Mouse (Mus musculus): ENCODE data around the gene Pax5. TPM values are rescaled to one million over a fixed set of nuclear protein-coding genes. Genes with fewer than 3 reads are reported as not detected.

Gene Pax5
- polyA plus RNA-seq, 1 experiment from 2014 or later = 1.5 TPM

- no peaks in the 10 kb centered on the region for H3K36me3 ChIP-seq (ENCODE audit: control insufficient read depth, insufficient read depth, low read length)
- peak overlapping the region; percentile 47 for H3K9ac ChIP-seq (replicated peaks; ENCODE audit: low read depth, low read length)
- no peaks in the 10 kb centered on the region for H3K27me3 ChIP-seq (ENCODE audit: control insufficient read depth, insufficient read depth, low read length)
- H3K4me3 ChIP-seq (ENCODE audit: low read depth, low read length) = peak overlapping the region; percentile 21
- peaks cover 18% of the 10 kb centered on the region; the same call in 1 of the 2 replicates for H3K4me1 ChIP-seq (ENCODE audit: control insufficient read depth, insufficient read depth, low read length)
- H3K9me3 ChIP-seq (ENCODE audit: control insufficient read depth, low read length) = no peaks in the 10 kb centered on the region
- peak overlapping the region; percentile 62 for H3K4me2 ChIP-seq (ENCODE audit: low read depth, low read length)
- ATAC-seq (ENCODE audit: low read depth) = peak; percentile 80
- H3K27ac ChIP-seq (ENCODE audit: low read depth, low read length) = peak overlapping the region; percentile 79
- WGBS = 1% methylated on average over 35 of the region's 36 CpGs
Observed at GRCm38 (mm10) chr4:44557815-44558563, 152.3 kb downstream of the Pax5 start.

- no peak for ATAC-seq (ENCODE audit: low read depth)
- Histone ChIP-seq H3K4me3 (ENCODE audit: low read depth, low read length) (no peak overlapping the region), H3K9ac (replicated peaks; ENCODE audit: low read depth, low read length) (no peak overlapping the region), H3K9me3 (ENCODE audit: control insufficient read depth, low read length) (no peaks in the 10 kb centered on the region), H3K36me3 (ENCODE audit: control insufficient read depth, insufficient read depth, low read length) (no peaks in the 10 kb centered on the region), H3K4me1 (ENCODE audit: control insufficient read depth, insufficient read depth, low read length) (peaks cover 18% of the 10 kb centered on the region; the same call in 1 of the 2 replicates), H3K27me3 (ENCODE audit: control insufficient read depth, insufficient read depth, low read length) (no peaks in the 10 kb centered on the region), H3K4me2 (ENCODE audit: low read depth, low read length) (no peak overlapping the region), H3K27ac (ENCODE audit: low read depth, low read length) (no peak overlapping the region)
- 88% methylated on average over 9 of the region's 9 CpGs for WGBS
Observed at GRCm38 (mm10) chr4:44556586-44557281, 153.6 kb downstream of the Pax5 start.

GRCm38 (mm10) chr4:44555576-44555975 is 154.7 kb downstream of the Pax5 start:
- Histone ChIP-seq H3K36me3 (ENCODE audit: control insufficient read depth, insufficient read depth, low read length) (no peaks in the 10 kb centered on the region), H3K27me3 (ENCODE audit: control insufficient read depth, insufficient read depth, low read length) (no peaks in the 10 kb centered on the region), H3K4me2 (ENCODE audit: low read depth, low read length) (no peak overlapping the region), H3K4me1 (ENCODE audit: control insufficient read depth, insufficient read depth, low read length) (peaks cover 15% of the 10 kb centered on the region; the same call in 1 of the 2 replicates), H3K9ac (replicated peaks; ENCODE audit: low read depth, low read length) (no peak overlapping the region), H3K27ac (ENCODE audit: low read depth, low read length) (no peak overlapping the region), H3K9me3 (ENCODE audit: control insufficient read depth, low read length) (no peaks in the 10 kb centered on the region), H3K4me3 (ENCODE audit: low read depth, low read length) (no peak overlapping the region)
- ATAC-seq (ENCODE audit: low read depth) = no peak
- WGBS = 72% methylated on average over 9 of the region's 9 CpGs

- Histone ChIP-seq H3K36me3 (ENCODE audit: control insufficient read depth, insufficient read depth, low read length) (no peaks in the 10 kb centered on the region), H3K27ac (ENCODE audit: low read depth, low read length) (0 out of 2 replicates have a peak overlapping the region, but pooled peaks have one; percentile 3), H3K9ac (replicated peaks; ENCODE audit: low read depth, low read length) (no peak overlapping the region), H3K9me3 (ENCODE audit: control insufficient read depth, low read length) (no peaks in the 10 kb centered on the region), H3K27me3 (ENCODE audit: control insufficient read depth, insufficient read depth, low read length) (no peaks in the 10 kb centered on the region), H3K4me3 (ENCODE audit: low read depth, low read length) (no peak overlapping the region), H3K4me1 (ENCODE audit: control insufficient read depth, insufficient read depth, low read length) (no peaks in the 10 kb centered on the region), H3K4me2 (ENCODE audit: low read depth, low read length) (no peak overlapping the region)
- ATAC-seq (ENCODE audit: low read depth) = peak; percentile 51; the same call in 1 of the 2 replicates
- WGBS = 56% methylated on average over 12 of the region's 12 CpGs
Observed at GRCm38 (mm10) chr4:44551470-44551869, 158.8 kb downstream of the Pax5 start.

- Histone ChIP-seq H3K27me3 (ENCODE audit: control insufficient read depth, insufficient read depth, low read length) (no peaks in the 10 kb centered on the region), H3K4me3 (ENCODE audit: low read depth, low read length) (no peak overlapping the region), H3K27ac (ENCODE audit: low read depth, low read length) (no peak overlapping the region), H3K9me3 (ENCODE audit: control insufficient read depth, low read length) (no peaks in the 10 kb centered on the region), H3K9ac (replicated peaks; ENCODE audit: low read depth, low read length) (no peak overlapping the region), H3K36me3 (ENCODE audit: control insufficient read depth, insufficient read depth, low read length) (no peaks in the 10 kb centered on the region), H3K4me2 (ENCODE audit: low read depth, low read length) (no peak overlapping the region), H3K4me1 (ENCODE audit: control insufficient read depth, insufficient read depth, low read length) (no peaks in the 10 kb centered on the region)
- WGBS = 87% methylated on average over 7 of the region's 7 CpGs
- no peak for ATAC-seq (ENCODE audit: low read depth)
Observed at GRCm38 (mm10) chr4:44549029-44549428, 161.3 kb downstream of the Pax5 start.

- Histone ChIP-seq H3K4me1 (ENCODE audit: control insufficient read depth, insufficient read depth, low read length) (no peaks in the 10 kb centered on the region), H3K9ac (replicated peaks; ENCODE audit: low read depth, low read length) (no peak overlapping the region), H3K27me3 (ENCODE audit: control insufficient read depth, insufficient read depth, low read length) (no peaks in the 10 kb centered on the region), H3K4me2 (ENCODE audit: low read depth, low read length) (no peak overlapping the region), H3K4me3 (ENCODE audit: low read depth, low read length) (no peak overlapping the region), H3K27ac (ENCODE audit: low read depth, low read length) (no peak overlapping the region), H3K9me3 (ENCODE audit: control insufficient read depth, low read length) (no peaks in the 10 kb centered on the region), H3K36me3 (ENCODE audit: control insufficient read depth, insufficient read depth, low read length) (no peaks in the 10 kb centered on the region)
- WGBS = 21% methylated on average over 8 of the region's 8 CpGs
- ATAC-seq (ENCODE audit: low read depth) = no peak
Observed at GRCm38 (mm10) chr4:44545669-44546068, 164.6 kb downstream of the Pax5 start.

GRCm38 (mm10) chr4:44544495-44544894 is 165.8 kb downstream of the Pax5 start:
- ATAC-seq (ENCODE audit: low read depth) = no peak
- Histone ChIP-seq H3K9ac (replicated peaks; ENCODE audit: low read depth, low read length) (no peak overlapping the region), H3K27ac (ENCODE audit: low read depth, low read length) (no peak overlapping the region), H3K36me3 (ENCODE audit: control insufficient read depth, insufficient read depth, low read length) (no peaks in the 10 kb centered on the region), H3K4me3 (ENCODE audit: low read depth, low read length) (no peak overlapping the region), H3K9me3 (ENCODE audit: control insufficient read depth, low read length) (no peaks in the 10 kb centered on the region), H3K4me2 (ENCODE audit: low read depth, low read length) (no peak overlapping the region), H3K4me1 (ENCODE audit: control insufficient read depth, insufficient read depth, low read length) (no peaks in the 10 kb centered on the region), H3K27me3 (ENCODE audit: control insufficient read depth, insufficient read depth, low read length) (no peaks in the 10 kb centered on the region)
- WGBS = 88% methylated on average over 1 of the region's 1 CpGs

GRCm38 (mm10) chr4:44543880-44544279 is 166.4 kb downstream of the Pax5 start:
- WGBS = 95% methylated on average over 2 of the region's 2 CpGs
- Histone ChIP-seq H3K36me3 (ENCODE audit: control insufficient read depth, insufficient read depth, low read length) (no peaks in the 10 kb centered on the region), H3K27ac (ENCODE audit: low read depth, low read length) (no peak overlapping the region), H3K4me1 (ENCODE audit: control insufficient read depth, insufficient read depth, low read length) (no peaks in the 10 kb centered on the region), H3K4me3 (ENCODE audit: low read depth, low read length) (no peak overlapping the region), H3K27me3 (ENCODE audit: control insufficient read depth, insufficient read depth, low read length) (no peaks in the 10 kb centered on the region), H3K4me2 (ENCODE audit: low read depth, low read length) (no peak overlapping the region), H3K9me3 (ENCODE audit: control insufficient read depth, low read length) (no peaks in the 10 kb centered on the region), H3K9ac (replicated peaks; ENCODE audit: low read depth, low read length) (no peak overlapping the region)
- no peak for ATAC-seq (ENCODE audit: low read depth)

GRCm38 (mm10) chr4:44542101-44542500 is 168.2 kb downstream of the Pax5 start:
- Histone ChIP-seq H3K4me2 (ENCODE audit: low read depth, low read length) (no peak overlapping the region), H3K9me3 (ENCODE audit: control insufficient read depth, low read length) (no peaks in the 10 kb centered on the region), H3K27me3 (ENCODE audit: control insufficient read depth, insufficient read depth, low read length) (no peaks in the 10 kb centered on the region), H3K9ac (replicated peaks; ENCODE audit: low read depth, low read length) (no peak overlapping the region), H3K36me3 (ENCODE audit: control insufficient read depth, insufficient read depth, low read length) (no peaks in the 10 kb centered on the region), H3K4me3 (ENCODE audit: low read depth, low read length) (no peak overlapping the region), H3K4me1 (ENCODE audit: control insufficient read depth, insufficient read depth, low read length) (0 out of 2 replicates have a peak, but pooled peaks cover 2% of the 10 kb centered on the region), H3K27ac (ENCODE audit: low read depth, low read length) (no peak overlapping the region)
- ATAC-seq (ENCODE audit: low read depth) = no peak
- 84% methylated on average over 3 of the region's 3 CpGs for WGBS
